Mouse (Mus musculus) G1E (cell line): ENCODE data around the gene Arsg.

Source experiments
- CTCF ChIP-seq: IDR thresholded peaks from 2 replicates; pipeline ENCODE4 v1.5.1; 2012; ENCODE audit warnings: low read depth, low read length, inconsistent platforms, mixed read lengths
- GATA1 ChIP-seq: IDR thresholded peaks from 2 replicates; pipeline ENCODE4 v1.6.1; 2012; ENCODE audit warnings: borderline replicate concordance, low read length, inconsistent platforms, mixed read lengths
- TAL1 ChIP-seq: conservative IDR thresholded peaks from 2 replicates; pipeline ENCODE4 v1.6.1; 2012; ENCODE audit warnings: low read depth, low read length, inconsistent platforms, mixed read lengths

DNA sequence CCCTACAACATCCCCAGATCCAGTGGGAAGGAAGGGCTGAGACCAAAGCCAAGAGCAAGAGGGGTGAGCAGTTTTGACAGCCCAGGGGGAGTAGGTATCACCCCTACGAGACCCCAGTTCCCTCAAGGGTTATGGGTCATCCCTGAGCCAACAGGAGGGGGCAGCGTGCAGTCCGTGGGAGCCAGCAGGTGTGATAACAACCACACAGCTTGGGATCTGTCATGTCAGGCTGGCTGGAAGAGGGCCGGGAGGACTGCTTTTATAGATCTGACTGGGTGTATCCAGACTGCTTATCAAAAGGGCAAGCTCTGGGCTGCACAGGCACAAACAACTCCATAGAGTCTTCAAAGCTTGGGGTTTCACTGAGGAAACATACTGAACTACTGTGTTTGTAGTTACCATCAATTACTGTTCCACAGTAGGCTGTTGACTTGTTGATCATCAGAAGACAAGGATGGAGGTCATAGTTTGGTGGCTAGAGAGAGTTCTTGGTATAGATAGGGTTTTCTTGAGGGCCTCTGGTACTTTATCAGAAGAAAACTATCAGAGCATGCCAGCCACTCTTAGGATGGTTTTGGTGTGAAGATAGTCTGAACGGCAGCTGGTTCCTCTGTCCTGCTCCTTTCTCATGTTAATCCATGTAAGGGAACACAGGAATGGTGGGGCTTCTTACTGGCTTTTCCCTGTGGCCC is 76.6 kb downstream of the Arsg start:
- TF ChIP-seq CTCF: no peak
- TF ChIP-seq GATA1: no peak
- 0 out of 2 replicates have a peak, but pooled peaks have one; percentile 7 for TF ChIP-seq TAL1
